Mouse (Mus musculus): ENCODE measurements at regions not wholly inside any gene's neighbourhood (a gene's known extent, or its start where the extent isn't known, plus 50 kb on each side); places are given as distances from the start of the nearest gene placed in this dataset.

DNA sequence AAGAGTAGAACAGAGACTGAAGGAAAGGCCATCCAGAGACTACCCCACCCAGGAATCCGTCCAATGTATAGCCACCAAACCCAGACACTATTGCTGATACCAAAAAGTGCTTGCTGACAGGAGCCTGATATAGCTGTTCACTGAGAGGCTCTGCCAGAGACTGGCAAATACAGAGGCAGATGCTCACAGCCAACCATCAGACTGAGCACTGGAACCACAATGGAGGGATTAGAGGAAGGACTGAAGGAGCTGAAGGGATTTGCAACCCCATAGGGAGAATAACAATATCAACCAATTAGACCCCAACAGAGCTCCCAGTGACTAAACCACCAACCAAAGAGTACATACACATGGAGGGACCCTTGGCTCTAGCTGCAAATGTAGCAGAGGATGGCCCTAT lies 1389.8 kb upstream of the Zeb2 start:
- H3K36me3 ChIP-seq (ENCODE audit: control insufficient read depth, insufficient read depth, low read length): no peaks in the 10 kb centered on the region
- H3K27ac ChIP-seq (ENCODE audit: low read depth, low read length): no peak overlapping the region
- no peak overlapping the region for H3K4me2 ChIP-seq
- H3K4me3 ChIP-seq (ENCODE audit: low read depth, low read length): no peak overlapping the region
- DNase-seq (ENCODE audit: low spot score, missing footprints) (no peak), ATAC-seq (ENCODE audit: low FRiP score) (peak; percentile 61)
- no peaks in the 10 kb centered on the region for H3K27me3 ChIP-seq (ENCODE audit: control insufficient read depth, insufficient read depth, low read length)
- 19% methylated on average over 1 of the region's 1 CpGs for WGBS
- H3K9me3 ChIP-seq (ENCODE audit: control insufficient read depth, low read length): no peaks in the 10 kb centered on the region
- H3K9ac ChIP-seq (ENCODE audit: low read length): no peak overlapping the region
- H3K4me1 ChIP-seq (ENCODE audit: control insufficient read depth, insufficient read depth, low read length): no peaks in the 10 kb centered on the region

- WGBS: 88% methylated on average over 2 of the region's 2 CpGs
- Histone ChIP-seq H3K27ac (ENCODE audit: low read depth, low read length) (no peak overlapping the region), H3K36me3 (ENCODE audit: control insufficient read depth, insufficient read depth, low read length) (no peaks in the 10 kb centered on the region), H3K4me2 (no peak overlapping the region), H3K4me3 (ENCODE audit: low read depth, low read length) (no peak overlapping the region), H3K27me3 (ENCODE audit: control insufficient read depth, insufficient read depth, low read length) (no peaks in the 10 kb centered on the region), H3K9ac (ENCODE audit: low read length) (no peak overlapping the region), H3K9me3 (ENCODE audit: control insufficient read depth, low read length) (no peaks in the 10 kb centered on the region), H3K4me1 (ENCODE audit: control insufficient read depth, insufficient read depth, low read length) (no peaks in the 10 kb centered on the region)
- no peak for ATAC-seq (ENCODE audit: low FRiP score)
- no peak for DNase-seq (ENCODE audit: low spot score, missing footprints)
These were observed 1385.9 kb upstream of the Zeb2 start for GRCm38 (mm10) chr2:46503074-46503473.

DNA sequence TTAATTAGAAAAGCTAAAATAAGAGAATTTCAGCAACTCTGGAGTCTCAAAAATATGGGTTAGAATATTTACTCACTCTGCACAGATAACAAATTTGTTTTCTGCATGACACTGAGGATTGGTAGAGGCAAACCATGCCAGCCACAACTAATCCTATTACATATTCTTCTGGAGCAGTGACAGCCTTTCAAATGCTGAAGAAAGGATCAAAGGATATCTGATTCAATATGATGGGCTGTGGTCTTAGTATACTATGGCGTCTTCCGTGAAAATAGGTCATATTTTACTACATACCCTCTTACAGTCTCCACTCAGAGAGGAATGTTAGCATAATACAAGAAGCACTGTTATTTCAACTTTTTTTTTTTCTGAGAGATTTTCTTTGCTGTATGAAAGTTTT lies 1375.1 kb upstream of the Zeb2 start:
- Histone ChIP-seq H3K4me3 (ENCODE audit: low read depth, low read length) (no peak overlapping the region), H3K36me3 (ENCODE audit: control insufficient read depth, insufficient read depth, low read length) (no peaks in the 10 kb centered on the region), H3K4me1 (ENCODE audit: control insufficient read depth, insufficient read depth, low read length) (no peaks in the 10 kb centered on the region; the same call in 1 of the 2 replicates), H3K4me2 (no peak overlapping the region), H3K9ac (ENCODE audit: low read length) (no peak overlapping the region), H3K27me3 (ENCODE audit: control insufficient read depth, insufficient read depth, low read length) (no peaks in the 10 kb centered on the region), H3K27ac (ENCODE audit: low read depth, low read length) (no peak overlapping the region), H3K9me3 (ENCODE audit: control insufficient read depth, low read length) (no peaks in the 10 kb centered on the region)
- WGBS: 25% methylated on average over 2 of the region's 2 CpGs
- ATAC-seq (ENCODE audit: low FRiP score) (peak; percentile 76), DNase-seq (ENCODE audit: low spot score, missing footprints) (no peak)

DNA sequence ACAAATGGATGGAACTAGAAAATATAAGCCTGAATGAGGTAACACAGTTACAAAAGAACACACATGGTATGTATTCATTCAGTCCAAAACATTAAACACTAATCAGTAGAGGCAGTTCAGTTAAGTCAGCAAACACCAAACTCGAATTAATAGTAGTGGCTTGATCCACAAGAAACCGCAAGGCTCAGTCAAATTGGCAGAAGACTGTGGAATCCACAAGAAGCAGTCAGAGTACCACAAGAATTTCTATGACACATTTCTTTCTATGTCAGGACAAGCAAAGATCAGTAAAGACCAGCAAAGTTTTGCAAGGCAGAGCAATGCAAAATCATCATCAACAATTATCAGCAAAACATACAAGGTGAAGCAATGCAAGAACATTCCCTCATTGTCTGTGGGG lies 1373.9 kb upstream of the Zeb2 start:
- WGBS: 93% methylated on average over 2 of the region's 2 CpGs
- Histone ChIP-seq H3K27me3 (ENCODE audit: control insufficient read depth, insufficient read depth, low read length) (no peaks in the 10 kb centered on the region), H3K27ac (ENCODE audit: low read depth, low read length) (no peak overlapping the region), H3K4me2 (no peak overlapping the region), H3K4me3 (ENCODE audit: low read depth, low read length) (no peak overlapping the region), H3K9me3 (ENCODE audit: control insufficient read depth, low read length) (no peaks in the 10 kb centered on the region), H3K9ac (ENCODE audit: low read length) (no peak overlapping the region), H3K36me3 (ENCODE audit: control insufficient read depth, insufficient read depth, low read length) (no peaks in the 10 kb centered on the region), H3K4me1 (ENCODE audit: control insufficient read depth, insufficient read depth, low read length) (no peaks in the 10 kb centered on the region; the same call in 1 of the 2 replicates)
- no peak for DNase-seq (ENCODE audit: low spot score, missing footprints)
- no peak for ATAC-seq (ENCODE audit: low FRiP score)

- H3K27me3 ChIP-seq (ENCODE audit: control insufficient read depth, insufficient read depth, low read length): no peaks in the 10 kb centered on the region
- peak; percentile 89 for ATAC-seq (ENCODE audit: low FRiP score)
- H3K4me3 ChIP-seq (ENCODE audit: low read depth, low read length): no peak overlapping the region
- H3K36me3 ChIP-seq (ENCODE audit: control insufficient read depth, insufficient read depth, low read length): no peaks in the 10 kb centered on the region
- H3K4me2 ChIP-seq: no peak overlapping the region
- H3K4me1 ChIP-seq (ENCODE audit: control insufficient read depth, insufficient read depth, low read length): no peaks in the 10 kb centered on the region
- H3K9ac ChIP-seq (ENCODE audit: low read length): no peak overlapping the region
- DNase-seq (ENCODE audit: low spot score, missing footprints): no peak
- 0 out of 2 replicates have a peak overlapping the region, but pooled peaks have one; percentile 20 for H3K27ac ChIP-seq (ENCODE audit: low read depth, low read length)
- no peaks in the 10 kb centered on the region for H3K9me3 ChIP-seq (ENCODE audit: control insufficient read depth, low read length)
- WGBS: 57% methylated on average over 5 of the region's 5 CpGs
These were observed 1351.9 kb upstream of the Zeb2 start for GRCm38 (mm10) chr2:46468936-46469629.

GRCm38 (mm10) chr2:46465389-46465788 lies 1348.2 kb upstream of the Zeb2 start:
- no peaks in the 10 kb centered on the region for H3K27me3 ChIP-seq (ENCODE audit: control insufficient read depth, insufficient read depth, low read length)
- 74% methylated on average over 4 of the region's 4 CpGs for WGBS
- no peaks in the 10 kb centered on the region for H3K9me3 ChIP-seq (ENCODE audit: control insufficient read depth, low read length)
- no peaks in the 10 kb centered on the region for H3K36me3 ChIP-seq (ENCODE audit: control insufficient read depth, insufficient read depth, low read length)
- no peaks in the 10 kb centered on the region for H3K4me1 ChIP-seq (ENCODE audit: control insufficient read depth, insufficient read depth, low read length)
- no peak for DNase-seq (ENCODE audit: low spot score, missing footprints)
- ATAC-seq (ENCODE audit: low FRiP score): no peak
- no peak overlapping the region for H3K27ac ChIP-seq (ENCODE audit: low read depth, low read length)
- no peak overlapping the region for H3K9ac ChIP-seq (ENCODE audit: low read length)
- H3K4me2 ChIP-seq: no peak overlapping the region
- H3K4me3 ChIP-seq (ENCODE audit: low read depth, low read length): no peak overlapping the region

DNA sequence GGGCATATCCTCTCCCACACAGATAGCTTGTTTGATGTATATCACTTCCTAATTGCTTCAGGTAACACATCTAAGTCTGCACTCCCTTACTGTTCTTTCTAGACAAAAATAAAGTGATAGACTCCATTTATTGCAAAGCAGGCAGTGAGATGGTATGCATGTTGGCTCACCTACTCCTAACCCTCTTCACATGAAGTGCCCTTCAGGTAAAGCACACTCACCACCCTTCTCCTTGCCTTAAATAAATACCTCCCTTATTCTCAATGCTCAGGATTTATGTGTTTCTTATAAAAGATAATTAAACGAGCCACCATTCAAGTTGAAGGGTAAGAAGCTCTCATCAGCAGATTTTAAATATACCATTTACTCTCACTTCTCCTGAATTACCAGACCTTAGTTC lies 1347.7 kb upstream of the Zeb2 start:
- H3K27me3 ChIP-seq (ENCODE audit: control insufficient read depth, insufficient read depth, low read length): no peaks in the 10 kb centered on the region
- no peak overlapping the region for H3K9ac ChIP-seq (ENCODE audit: low read length)
- H3K9me3 ChIP-seq (ENCODE audit: control insufficient read depth, low read length): no peaks in the 10 kb centered on the region
- H3K4me3 ChIP-seq (ENCODE audit: low read depth, low read length): no peak overlapping the region
- H3K4me1 ChIP-seq (ENCODE audit: control insufficient read depth, insufficient read depth, low read length): no peaks in the 10 kb centered on the region
- no peaks in the 10 kb centered on the region for H3K36me3 ChIP-seq (ENCODE audit: control insufficient read depth, insufficient read depth, low read length)
- DNase-seq (ENCODE audit: low spot score, missing footprints) (no peak), ATAC-seq (ENCODE audit: low FRiP score) (no peak)
- no peak overlapping the region for H3K4me2 ChIP-seq
- 91% methylated on average over 1 of the region's 1 CpGs for WGBS
- no peak overlapping the region for H3K27ac ChIP-seq (ENCODE audit: low read depth, low read length)

GRCm38 (mm10) chr2:46462670-46463069 lies 1345.5 kb upstream of the Zeb2 start:
- WGBS: 86% methylated on average over 2 of the region's 2 CpGs
- Histone ChIP-seq H3K4me2 (no peak overlapping the region), H3K4me1 (ENCODE audit: control insufficient read depth, insufficient read depth, low read length) (no peaks in the 10 kb centered on the region), H3K27ac (ENCODE audit: low read depth, low read length) (no peak overlapping the region), H3K9ac (ENCODE audit: low read length) (no peak overlapping the region), H3K9me3 (ENCODE audit: control insufficient read depth, low read length) (no peaks in the 10 kb centered on the region), H3K36me3 (ENCODE audit: control insufficient read depth, insufficient read depth, low read length) (no peaks in the 10 kb centered on the region), H3K27me3 (ENCODE audit: control insufficient read depth, insufficient read depth, low read length) (no peaks in the 10 kb centered on the region), H3K4me3 (ENCODE audit: low read depth, low read length) (no peak overlapping the region)
- DNase-seq (ENCODE audit: low spot score, missing footprints) (no peak), ATAC-seq (ENCODE audit: low FRiP score) (no peak)

DNA sequence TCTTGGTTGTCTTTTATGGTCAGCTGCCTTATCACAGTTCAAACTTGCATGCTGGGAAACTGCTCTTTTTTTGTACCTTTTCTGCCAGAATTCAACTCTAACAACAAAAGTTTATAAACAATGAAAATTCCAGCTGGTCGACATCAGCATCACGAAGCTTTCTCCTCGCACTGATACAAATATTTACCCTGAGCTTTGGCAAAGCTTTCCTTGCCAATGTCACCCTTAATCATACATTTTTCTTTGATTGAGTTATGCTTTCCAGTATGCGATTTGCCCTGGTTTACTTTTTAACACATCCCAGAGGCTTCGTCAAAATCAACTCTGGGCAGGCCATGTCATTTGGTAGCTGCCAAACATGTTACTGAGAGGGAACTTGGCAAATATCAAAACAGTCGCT lies 1333.5 kb upstream of the Zeb2 start:
- Histone ChIP-seq H3K27ac (ENCODE audit: low read depth, low read length) (no peak overlapping the region), H3K36me3 (ENCODE audit: control insufficient read depth, insufficient read depth, low read length) (no peaks in the 10 kb centered on the region), H3K4me3 (ENCODE audit: low read depth, low read length) (no peak overlapping the region), H3K4me1 (ENCODE audit: control insufficient read depth, insufficient read depth, low read length) (no peaks in the 10 kb centered on the region), H3K9ac (ENCODE audit: low read length) (no peak overlapping the region), H3K9me3 (ENCODE audit: control insufficient read depth, low read length) (no peaks in the 10 kb centered on the region), H3K4me2 (no peak overlapping the region), H3K27me3 (ENCODE audit: control insufficient read depth, insufficient read depth, low read length) (no peaks in the 10 kb centered on the region)
- ATAC-seq (ENCODE audit: low FRiP score) (no peak), DNase-seq (ENCODE audit: low spot score, missing footprints) (no peak)
- 76% methylated on average over 6 of the region's 6 CpGs for WGBS
